Mouse (Mus musculus) liver (tissue): ENCODE data around the gene Trp53bp2.

Experiments
- DNase-seq: peaks from one replicate; pipeline ENCODE4 v3.0.0-alpha.2; 2020; ENCODE audit warnings: mixed read lengths

The Trp53bp2 gene

GRCm38 (mm10) chr1:182503206-182503900 is 94.4 kb downstream of the Trp53bp2 start:
- no peak for DNase-seq

GRCm38 (mm10) chr1:182504223-182504622 is 95.3 kb downstream of the Trp53bp2 start:
- peak; percentile 76 for DNase-seq

GRCm38 (mm10) chr1:182505291-182505690 is 96.3 kb downstream of the Trp53bp2 start:
- DNase-seq: no peak

- DNase-seq: peak; percentile 54
Measured at GRCm38 (mm10) chr1:182506229-182506986, 97.4 kb downstream of the Trp53bp2 start.

- DNase-seq: no peak
Measured at GRCm38 (mm10) chr1:182509110-182509797, 100.3 kb downstream of the Trp53bp2 start.

GRCm38 (mm10) chr1:182511073-182511472 is 102.1 kb downstream of the Trp53bp2 start:
- no peak for DNase-seq

GRCm38 (mm10) chr1:182511778-182512177 is 102.8 kb downstream of the Trp53bp2 start:
- DNase-seq: no peak
